Mouse (Mus musculus): ENCODE results near the gene Swsap1.

- TF ChIP-seq CTCF (IDR thresholded peaks at IDR 0.05; ENCODE audit: low read depth, low read length) (no peak), EP300 (IDR thresholded peaks at IDR 0.05; ENCODE audit: insufficient read depth, low read depth, low read length) (no peak), POLR2A (IDR thresholded peaks at IDR 0.05; ENCODE audit: insufficient read depth, low read length) (no peak)
Observed at GRCm38 (mm10) chr9:21969304-21969703, 13.7 kb downstream of the Swsap1 start.
